Mouse (Mus musculus): ENCODE data around the gene Cntn2.

Cntn2 gene

GRCm38 (mm10) chr1:132559045-132559444 lies 16.0 kb upstream of the Cntn2 start:
- DNase-seq (ENCODE audit: extremely low read depth, low read depth): no peak

DNA sequence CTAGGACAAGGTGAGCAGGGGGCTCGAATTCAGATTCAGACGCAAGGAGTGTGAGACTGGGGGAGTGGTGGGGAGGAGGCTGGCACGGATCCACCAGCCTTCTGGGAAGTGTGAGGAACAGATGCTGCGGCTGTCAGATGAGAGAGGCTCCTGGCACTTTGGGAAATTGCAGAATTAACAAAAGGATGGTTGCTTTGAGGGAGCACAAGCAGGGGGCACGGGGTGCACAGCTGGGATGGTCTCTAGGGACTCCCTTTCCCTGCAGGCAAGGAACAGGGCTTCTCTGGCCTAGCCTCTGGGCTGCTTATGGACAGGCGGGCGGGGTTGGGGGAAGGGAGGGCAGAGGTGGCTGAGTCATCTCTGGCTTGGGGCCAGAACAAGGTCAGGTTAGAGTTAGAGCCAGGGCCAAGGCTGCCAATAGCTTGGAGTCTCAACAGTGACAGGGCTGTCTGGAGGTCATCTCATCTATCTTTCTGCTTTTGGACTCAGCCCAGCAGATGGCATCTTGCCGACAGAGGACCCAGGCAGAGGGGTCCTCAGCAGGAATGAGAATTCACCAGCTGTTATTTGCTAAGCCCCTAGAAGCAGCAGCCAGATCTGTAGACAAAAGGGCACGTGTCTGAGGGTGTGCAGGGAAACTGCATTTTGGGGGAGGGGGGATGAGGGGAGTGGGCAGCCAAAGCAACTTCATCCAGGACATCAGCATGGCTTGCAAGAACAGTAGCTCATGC lies 15.0 kb upstream of the Cntn2 start:
- no peak for DNase-seq (ENCODE audit: extremely low read depth, low read depth)

- no peak for DNase-seq (ENCODE audit: extremely low read depth, low read depth)
Observed at GRCm38 (mm10) chr1:132543789-132544188, 733 bp upstream of the Cntn2 start.

DNA sequence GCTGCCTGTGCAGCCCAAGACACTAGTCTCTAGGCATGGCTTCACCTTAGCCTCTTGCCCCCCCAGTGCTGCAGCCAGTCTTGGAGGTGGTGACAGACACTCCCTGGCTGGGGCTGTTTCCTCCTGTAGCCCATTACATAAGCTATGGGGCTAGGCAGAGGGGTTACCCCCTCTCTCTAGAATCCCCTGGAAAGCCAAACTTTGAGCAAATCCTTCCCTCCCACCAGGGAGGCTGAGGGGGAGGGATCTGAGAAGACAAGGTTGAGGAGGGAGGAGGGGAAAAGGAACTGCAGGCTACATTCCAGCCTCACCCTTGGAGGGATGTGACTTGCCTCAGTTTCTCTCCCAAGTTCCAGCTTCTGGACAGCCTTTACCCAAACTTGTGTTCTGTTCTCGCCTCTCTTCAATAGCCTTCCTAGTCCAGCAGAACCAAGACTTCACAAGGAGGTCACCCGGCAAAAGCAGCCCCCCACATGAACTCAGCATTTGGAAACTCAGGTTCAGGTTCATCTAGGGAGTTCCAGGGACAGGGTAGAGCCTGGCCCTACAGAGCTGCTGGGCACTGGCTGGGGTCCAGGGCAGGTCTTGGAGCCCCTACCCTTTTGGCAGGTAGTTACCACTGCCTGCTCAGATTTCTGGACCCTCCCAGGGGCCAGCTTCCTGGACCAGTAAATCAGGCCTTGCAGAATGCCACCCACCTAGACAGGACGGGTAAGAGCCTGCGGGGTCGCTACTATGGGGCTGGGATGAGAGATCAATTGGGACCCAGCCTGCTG lies 1.0 kb downstream of the Cntn2 start:
- DNase-seq (ENCODE audit: extremely low read depth, low read depth): no peak

DNA sequence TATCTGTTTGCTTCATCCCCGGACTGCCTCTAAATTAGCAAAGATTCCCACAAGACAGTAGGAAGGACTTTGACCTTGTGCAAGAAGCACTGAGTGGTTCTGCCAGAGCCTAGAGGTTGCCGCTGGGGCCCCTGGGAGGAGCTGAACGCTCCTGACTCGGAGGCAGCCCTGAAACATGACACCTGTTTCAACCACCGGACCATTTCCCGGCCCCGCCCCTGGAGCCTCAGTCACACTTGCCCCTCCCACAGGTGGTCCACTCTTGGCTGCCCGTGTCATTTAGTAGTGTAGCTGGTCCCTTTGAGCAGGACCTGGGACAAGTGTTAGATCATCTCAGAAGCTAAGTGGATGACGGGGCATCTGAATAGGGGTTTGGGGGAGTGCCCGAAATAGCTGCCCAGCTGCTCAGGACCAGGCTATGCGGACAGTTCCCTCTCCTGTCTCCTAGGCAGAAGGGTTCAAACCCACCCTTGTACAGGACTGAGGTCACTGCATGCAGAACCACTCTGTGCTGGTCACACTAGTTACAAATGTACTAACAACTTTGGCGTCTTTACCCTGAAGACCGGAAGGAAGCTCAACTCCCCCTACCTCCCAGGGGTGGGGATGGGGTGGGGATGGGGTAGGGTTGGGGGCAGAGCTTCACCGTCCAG lies 1.8 kb downstream of the Cntn2 start:
- no peak for DNase-seq (ENCODE audit: extremely low read depth, low read depth)

DNA sequence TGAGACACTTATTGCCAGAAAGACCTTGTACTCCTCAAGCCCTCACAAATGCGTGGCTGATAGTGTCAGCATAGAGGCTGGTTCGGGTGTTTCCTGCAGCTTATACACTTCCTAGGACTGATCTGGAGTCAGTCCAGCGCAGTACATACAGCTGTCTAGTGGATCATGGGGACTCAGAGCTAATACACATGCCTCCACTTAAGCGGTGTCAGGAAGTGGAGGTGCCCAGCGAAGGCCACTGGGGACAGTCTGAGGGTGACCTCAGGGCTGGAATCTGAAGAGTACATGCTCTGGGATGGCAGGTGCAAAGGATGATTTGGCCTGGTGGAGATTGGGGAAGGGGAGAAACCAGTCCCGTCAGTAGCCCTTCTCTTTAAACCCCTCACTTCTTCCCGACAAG lies 2.4 kb downstream of the Cntn2 start:
- no peak for DNase-seq (ENCODE audit: extremely low read depth, low read depth)

DNA sequence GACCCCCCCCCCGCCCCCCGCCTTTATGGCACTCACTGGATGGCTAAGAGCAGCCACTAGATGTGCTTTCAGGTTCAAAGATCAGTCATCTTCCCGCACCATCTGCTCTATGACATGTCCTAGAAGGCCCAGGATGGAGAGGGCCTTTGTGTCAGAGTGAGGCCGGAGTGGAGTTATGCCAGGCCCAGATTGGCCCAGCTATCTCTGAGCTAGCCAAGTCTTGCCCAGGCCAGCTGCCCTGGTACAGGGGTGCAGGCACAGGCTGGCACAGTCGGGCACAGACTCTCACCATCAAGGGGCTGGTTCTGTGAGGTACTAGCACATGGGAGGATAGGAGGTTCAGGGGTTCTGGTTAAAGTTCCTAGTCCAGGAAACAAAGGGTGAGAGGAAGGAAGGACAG lies 5.3 kb downstream of the Cntn2 start:
- DNase-seq (ENCODE audit: extremely low read depth, low read depth): no peak

- DNase-seq (ENCODE audit: extremely low read depth, low read depth): no peak
Observed at GRCm38 (mm10) chr1:132536416-132536815, 6.6 kb downstream of the Cntn2 start.

- DNase-seq (ENCODE audit: extremely low read depth, low read depth): no peak
Observed at GRCm38 (mm10) chr1:132535541-132535940, 7.5 kb downstream of the Cntn2 start.

DNA sequence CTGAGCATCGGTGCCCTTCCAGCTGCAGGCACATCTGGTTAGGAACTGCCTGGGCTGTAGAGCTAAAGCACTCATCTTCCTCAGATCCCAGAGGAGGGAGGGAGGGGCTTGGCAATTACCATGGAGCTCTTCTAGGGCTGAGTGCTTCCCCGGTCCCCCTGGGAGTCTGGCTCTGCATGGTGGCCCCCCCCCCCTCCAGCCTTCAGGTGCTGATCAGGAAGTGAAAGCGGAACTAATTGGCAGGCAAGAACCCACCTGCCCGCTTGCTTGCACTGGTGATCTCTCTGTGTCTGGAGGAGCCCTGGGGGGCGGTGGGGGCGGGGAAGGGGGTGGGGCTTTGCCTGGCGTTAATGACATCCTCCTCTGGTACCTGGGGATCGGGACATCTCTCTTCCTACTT lies 9.2 kb downstream of the Cntn2 start:
- no peak for DNase-seq (ENCODE audit: extremely low read depth, low read depth)

DNA sequence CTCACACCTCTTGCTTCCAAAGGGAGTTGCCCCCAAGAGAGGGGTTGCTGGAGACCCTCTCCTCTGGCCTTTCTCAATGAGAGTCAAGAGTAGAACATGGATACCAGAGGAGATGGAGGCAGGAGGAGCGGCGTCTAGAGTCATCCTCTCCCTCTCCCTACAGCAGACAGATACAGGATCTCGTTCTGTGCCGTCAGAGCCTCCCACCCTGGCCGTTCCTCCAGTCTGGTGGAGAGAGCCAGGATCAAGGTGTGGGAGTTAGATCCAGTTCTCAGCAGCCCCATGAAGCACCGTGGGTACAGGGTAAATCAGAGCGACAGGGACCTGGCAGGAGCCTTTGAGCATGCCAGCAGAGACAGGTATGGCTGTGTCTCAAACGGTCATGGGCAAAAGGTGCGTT lies 10.5 kb downstream of the Cntn2 start:
- no peak for DNase-seq (ENCODE audit: extremely low read depth, low read depth)

DNA sequence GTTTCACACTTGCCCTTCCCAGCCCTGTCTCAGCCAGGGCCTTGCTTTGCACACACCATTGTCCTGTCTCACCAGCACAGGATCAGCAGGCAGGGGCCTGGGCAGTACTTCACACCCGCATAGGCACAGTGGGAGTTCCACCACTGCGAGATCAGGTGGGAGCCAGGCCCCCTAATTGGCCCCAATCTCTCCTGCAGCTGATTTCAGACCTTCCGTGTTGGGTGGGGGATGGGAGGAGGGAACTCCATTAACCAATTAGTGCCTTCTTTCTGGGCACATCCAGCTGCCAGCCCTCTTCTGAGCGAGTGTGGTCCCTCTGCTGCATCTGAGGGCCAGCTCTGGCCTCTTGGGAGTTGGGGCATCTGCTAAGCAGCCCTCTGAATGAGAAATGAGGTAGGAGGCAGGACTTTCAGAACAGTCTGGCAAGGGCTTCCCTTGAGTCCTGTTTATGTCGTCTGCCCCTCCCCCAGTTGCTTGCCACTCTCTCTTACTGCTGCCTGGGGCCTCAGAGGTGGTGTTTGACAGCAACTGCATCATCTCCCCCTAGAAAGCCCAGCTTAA lies 12.3 kb downstream of the Cntn2 start:
- no peak for DNase-seq (ENCODE audit: extremely low read depth, low read depth)

DNA sequence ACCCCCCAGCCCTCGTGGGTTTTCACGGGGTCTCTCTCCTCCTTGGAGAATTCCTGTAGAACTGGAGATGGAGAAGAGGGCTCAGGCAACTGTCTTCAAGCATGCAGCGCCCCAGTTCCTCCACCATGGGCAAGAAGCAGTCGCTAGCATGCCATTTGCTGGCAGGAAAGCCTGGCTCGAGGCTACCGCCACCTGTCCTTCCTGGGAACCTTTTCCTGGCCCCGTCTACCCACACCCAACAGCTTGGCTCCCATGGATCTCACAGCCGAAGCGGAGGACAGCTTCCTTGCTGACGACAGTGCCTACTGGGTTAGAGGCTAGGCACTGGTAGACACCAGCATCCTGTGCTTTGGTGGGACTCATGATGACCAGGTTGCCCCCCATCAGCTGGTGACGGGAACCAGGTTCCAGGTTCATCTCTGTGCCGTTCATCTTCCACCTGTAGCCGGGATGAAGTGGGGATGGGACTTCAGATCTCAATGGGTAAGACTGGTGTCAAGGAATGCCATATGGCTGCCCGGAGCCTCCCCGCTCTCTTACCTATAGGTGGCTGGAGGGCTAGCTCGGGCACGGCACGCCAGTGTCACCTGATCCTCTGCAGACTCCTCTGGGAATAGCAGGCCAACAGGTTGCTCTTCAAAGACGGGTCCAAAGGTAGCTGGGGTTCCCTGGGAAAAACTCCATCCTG lies 14.3 kb downstream of the Cntn2 start:
- no peak for DNase-seq (ENCODE audit: extremely low read depth, low read depth)

DNA sequence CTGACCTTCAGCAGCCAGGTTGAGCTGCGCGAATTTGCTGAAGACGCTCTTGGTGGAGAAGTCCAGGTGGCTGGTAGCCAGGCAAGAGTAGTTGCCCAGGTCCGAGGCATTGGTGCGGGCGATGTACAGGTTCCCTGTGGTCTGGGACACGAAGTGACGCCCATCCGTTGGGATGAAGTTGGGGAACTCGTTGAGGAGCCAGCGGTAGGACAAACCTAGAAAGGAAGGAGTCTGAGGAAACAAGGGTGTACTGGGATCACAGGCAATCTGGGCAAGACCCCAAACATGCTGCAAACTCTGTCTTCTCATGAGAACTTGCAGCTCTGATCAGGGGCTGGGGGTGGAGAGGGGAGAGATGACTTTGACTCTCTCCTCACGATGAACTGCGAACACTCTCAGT lies 15.0 kb downstream of the Cntn2 start:
- no peak for DNase-seq (ENCODE audit: extremely low read depth, low read depth)

DNA sequence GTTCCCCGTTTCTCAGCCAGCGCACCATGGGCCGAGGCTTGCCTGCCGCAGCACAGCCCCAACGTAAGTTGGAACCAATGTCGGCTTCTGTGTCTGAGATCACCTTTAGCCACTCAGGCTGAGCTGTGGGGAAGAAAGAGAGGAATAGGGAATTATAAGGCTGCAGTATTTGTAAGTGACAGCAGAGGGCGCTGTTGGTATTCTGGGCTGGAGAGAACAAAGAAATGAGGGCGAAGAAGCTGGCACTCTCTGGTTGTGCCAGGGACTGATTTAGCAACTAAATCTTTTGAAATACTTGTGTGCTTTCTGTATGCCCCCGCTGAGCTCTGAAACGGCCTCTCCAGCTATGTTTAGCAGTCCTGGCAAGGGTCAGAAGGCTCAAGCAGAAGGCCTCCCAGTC lies 17.2 kb downstream of the Cntn2 start:
- DNase-seq (ENCODE audit: extremely low read depth, low read depth): peak; percentile 29

- peak; percentile 43 for DNase-seq (ENCODE audit: extremely low read depth, low read depth)
Observed at GRCm38 (mm10) chr1:132523920-132524319, 19.1 kb downstream of the Cntn2 start.

GRCm38 (mm10) chr1:132523048-132523447 lies 20.0 kb downstream of the Cntn2 start:
- DNase-seq (ENCODE audit: extremely low read depth, low read depth): no peak

DNA sequence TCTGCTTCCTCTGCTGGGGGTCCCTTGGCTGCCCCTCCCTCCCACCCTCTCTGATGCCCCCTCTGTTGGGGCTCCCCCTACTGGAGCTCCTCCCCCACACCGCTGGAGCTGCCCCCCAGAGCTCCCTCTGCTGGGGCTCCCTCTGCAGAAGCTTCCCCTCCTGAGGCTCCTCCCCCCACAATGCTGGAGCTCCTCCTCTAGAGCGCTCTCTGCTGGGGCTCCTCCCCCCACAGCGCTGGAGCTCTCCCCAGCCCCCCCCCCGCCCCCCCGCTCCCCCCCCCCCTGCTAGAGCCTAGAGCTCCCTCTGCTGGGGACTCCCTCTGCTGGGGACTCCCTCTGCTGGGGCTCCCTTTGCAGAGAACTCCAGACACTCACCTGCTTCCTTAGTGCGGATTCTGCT lies 22.3 kb downstream of the Cntn2 start:
- peak; percentile 22 for DNase-seq (ENCODE audit: extremely low read depth, low read depth)

GRCm38 (mm10) chr1:132519734-132520133 lies 23.3 kb downstream of the Cntn2 start:
- DNase-seq (ENCODE audit: extremely low read depth, low read depth): no peak

GRCm38 (mm10) chr1:132518621-132519020 lies 24.4 kb downstream of the Cntn2 start:
- no peak for DNase-seq (ENCODE audit: extremely low read depth, low read depth)

DNA sequence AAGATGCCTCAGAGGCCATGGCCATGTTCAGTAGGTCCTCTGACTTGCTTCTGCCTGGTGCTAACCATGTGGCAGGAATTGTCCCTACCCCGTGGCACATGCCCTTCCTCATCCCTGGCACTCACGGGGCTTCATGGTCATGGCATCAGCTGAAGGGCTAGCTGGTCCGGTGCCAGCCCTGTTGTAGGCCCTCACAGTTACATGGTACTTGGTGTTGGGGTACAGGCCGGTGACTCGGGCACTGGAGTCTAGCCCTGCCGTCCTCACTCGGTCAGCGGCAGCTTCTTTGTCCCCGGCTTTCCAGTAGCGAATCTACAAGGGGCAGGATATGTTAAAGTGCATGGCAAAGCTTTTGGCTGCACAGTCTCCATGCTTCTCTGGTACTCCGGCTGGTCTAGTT lies 26.3 kb downstream of the Cntn2 start:
- no peak for DNase-seq (ENCODE audit: extremely low read depth, low read depth)

DNA sequence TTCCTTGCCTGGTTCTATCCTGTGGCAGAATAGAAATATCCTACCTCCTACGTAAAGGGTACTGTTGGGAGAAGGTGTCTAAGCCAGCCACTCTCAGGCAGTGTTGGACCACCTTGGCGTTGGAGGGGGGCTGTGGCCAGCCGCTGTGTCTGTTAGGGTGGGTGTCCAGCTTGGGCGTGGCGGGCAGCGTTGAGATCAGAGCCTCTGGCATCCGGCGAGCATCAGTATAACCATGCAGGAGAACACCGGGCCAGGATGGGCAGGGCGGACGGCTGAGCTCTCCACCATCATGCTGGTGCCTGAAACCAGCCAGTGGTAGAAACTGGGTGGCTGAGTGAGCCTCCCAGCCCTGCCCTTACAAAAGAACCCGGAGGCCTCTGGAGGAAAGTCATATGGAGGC lies 27.7 kb downstream of the Cntn2 start:
- DNase-seq (ENCODE audit: extremely low read depth, low read depth): no peak

All from MEL-GATA-1-ER (cell line).